Mouse (Mus musculus) thymus, postnatal 4 days (tissue): ENCODE results near the gene Fam135a.
A peak's percentile ranks its signal among the peaks of the same experiment; 100 is the strongest.

Source experiments
- DNase-seq: peaks from one replicate; pipeline ENCODE4 v3.0.0; 2021

The Fam135a gene

GRCm38 (mm10) chr1:24099926-24100869 is at the start of gene Fam135a:
TSS of gene Fam135a (minus strand) at chr1:24100341.
- DNase-seq: peak; percentile 85

- DNase-seq: no peak
Measured at GRCm38 (mm10) chr1:24143504-24143903, 43.4 kb upstream of the Fam135a start.

GRCm38 (mm10) chr1:24140555-24140954 is 40.4 kb upstream of the Fam135a start:
- DNase-seq: no peak

GRCm38 (mm10) chr1:24137133-24137532 is 37.0 kb upstream of the Fam135a start:
- peak; percentile 56 for DNase-seq

GRCm38 (mm10) chr1:24134792-24135191 is 34.7 kb upstream of the Fam135a start:
- DNase-seq: no peak

GRCm38 (mm10) chr1:24133853-24134252 is 33.7 kb upstream of the Fam135a start:
- no peak for DNase-seq

GRCm38 (mm10) chr1:24127866-24128265 is 27.7 kb upstream of the Fam135a start:
- no peak for DNase-seq

GRCm38 (mm10) chr1:24124610-24125009 is 24.5 kb upstream of the Fam135a start:
- DNase-seq: no peak

- DNase-seq: no peak
Measured at GRCm38 (mm10) chr1:24122582-24122981, 22.4 kb upstream of the Fam135a start.

- DNase-seq: no peak
Measured at GRCm38 (mm10) chr1:24107971-24108773, 8.0 kb upstream of the Fam135a start.

- DNase-seq: no peak
Measured at GRCm38 (mm10) chr1:24107378-24107777, 7.2 kb upstream of the Fam135a start.

GRCm38 (mm10) chr1:24102579-24103149 is 2.5 kb upstream of the Fam135a start:
- no peak for DNase-seq

- DNase-seq: no peak
Measured at GRCm38 (mm10) chr1:24100870-24101358, 773 bp upstream of the Fam135a start.

GRCm38 (mm10) chr1:24099541-24099925 is 608 bp downstream of the Fam135a start:
- peak; percentile 50 for DNase-seq

- no peak for DNase-seq
Measured at GRCm38 (mm10) chr1:24097541-24097940, 2.6 kb downstream of the Fam135a start.

- no peak for DNase-seq
Measured at GRCm38 (mm10) chr1:24092414-24092813, 7.7 kb downstream of the Fam135a start.

GRCm38 (mm10) chr1:24090603-24091002 is 9.5 kb downstream of the Fam135a start:
- no peak for DNase-seq

GRCm38 (mm10) chr1:24090094-24090493 is 10.0 kb downstream of the Fam135a start:
- no peak for DNase-seq

GRCm38 (mm10) chr1:24086176-24086575 is 14.0 kb downstream of the Fam135a start:
- no peak for DNase-seq

- no peak for DNase-seq
Measured at GRCm38 (mm10) chr1:24074396-24074795, 25.7 kb downstream of the Fam135a start.

- DNase-seq: no peak
Measured at GRCm38 (mm10) chr1:24073386-24074248, 26.5 kb downstream of the Fam135a start.

GRCm38 (mm10) chr1:24068830-24069229 is 31.3 kb downstream of the Fam135a start:
- DNase-seq: no peak
